Mouse (Mus musculus) embryonic facial prominence, embryonic 10.5 days (tissue): ENCODE results near the gene Irf2bp2. TPM values are rescaled to one million over a fixed set of nuclear protein-coding genes. Genes with fewer than 3 reads are reported as not detected.
"Not testable (repeated sequence)": the region's sequence is repeated elsewhere in the genome, so short reads cannot be mapped to it uniquely, and the experiment has no call there.

Experiments
- DNase-seq: peaks from one replicate; pipeline ENCODE4 v3.0.0-alpha.2; 2017; ENCODE audit warnings: low spot score
- H3K27ac ChIP-seq: fragments of 300-500 bp; sonication (generic); replicated peaks from 2 replicates; pipeline ENCODE4 v1.5.1; 2016; ENCODE audit warnings: mild to moderate bottlenecking
- H3K27me3 ChIP-seq: fragments of 300-500 bp; sonication (generic); replicated peaks from 2 replicates; pipeline ENCODE4 v1.6.1; 2016; ENCODE audit warnings: low read depth, mild to moderate bottlenecking; ENCODE audit not compliant: poor library complexity, severe bottlenecking
- H3K36me3 ChIP-seq: fragments of 300-500 bp; sonication (generic); replicated peaks from 2 replicates; pipeline ENCODE4 v1.6.1; 2016; ENCODE audit warnings: mild to moderate bottlenecking, moderate library complexity
- H3K4me1 ChIP-seq: fragments of 300-500 bp; sonication (generic); 2 replicates; pipeline ENCODE4 v1.6.1; 2016
- H3K4me3 ChIP-seq: fragments of 300-500 bp; sonication (generic); 2 replicates; pipeline ENCODE4 v1.5.1; 2016; ENCODE audit warnings: mild to moderate bottlenecking, moderate library complexity
- H3K9me3 ChIP-seq: fragments of 300-500 bp; sonication (generic); 2 replicates; pipeline ENCODE4 v1.6.1; 2016; ENCODE audit warnings: mild to moderate bottlenecking
- WGBS: fragments of 180-500 bp; shearing (Covaris S2); methylation state at CpG from one replicate; pipeline ENCODE4 v1.1.7; 2016; 5-methylcytosine and 5-hydroxymethylcytosine counted together
- polyA plus RNA-seq: library from polyadenylated mRNA; unstranded; fragments of >200 nt; fragmentation: Nextera tagmentation; extraction: Ambion mirVana; gene quantifications from 2 replicates; pipeline ENCODE4 v1.2.1, GENCODE M21; 2016

Gene Irf2bp2
- polyA plus RNA-seq, 1 experiment from 2014 or later, result 5.4 TPM

- not testable (repeated sequence) for DNase-seq, H3K36me3 ChIP-seq, H3K27ac ChIP-seq, H3K27me3 ChIP-seq, H3K4me3 ChIP-seq, H3K9me3 ChIP-seq
- peaks cover 59% of the 10 kb centered on the region for H3K4me1 ChIP-seq
- 85% methylated on average over 6 of the region's 6 CpGs for WGBS
These were observed 6.6 kb upstream of the Irf2bp2 start for GRCm38 (mm10) chr8:126600388-126600787.

GRCm38 (mm10) chr8:126599297-126599696 lies 5.5 kb upstream of the Irf2bp2 start:
- H3K4me1 ChIP-seq, result peaks cover 67% of the 10 kb centered on the region
- peaks cover 11% of the 10 kb centered on the region for H3K27me3 ChIP-seq
- H3K36me3 ChIP-seq, result no peaks in the 10 kb centered on the region
- H3K4me3 ChIP-seq, result no peak overlapping the region
- H3K9me3 ChIP-seq, result no peaks in the 10 kb centered on the region
- H3K27ac ChIP-seq, result no peak overlapping the region
- no peak for DNase-seq
- WGBS, result 82% methylated on average over 4 of the region's 4 CpGs

GRCm38 (mm10) chr8:126598218-126598617 lies 4.4 kb upstream of the Irf2bp2 start:
- H3K27ac ChIP-seq, result no peak overlapping the region

DNA sequence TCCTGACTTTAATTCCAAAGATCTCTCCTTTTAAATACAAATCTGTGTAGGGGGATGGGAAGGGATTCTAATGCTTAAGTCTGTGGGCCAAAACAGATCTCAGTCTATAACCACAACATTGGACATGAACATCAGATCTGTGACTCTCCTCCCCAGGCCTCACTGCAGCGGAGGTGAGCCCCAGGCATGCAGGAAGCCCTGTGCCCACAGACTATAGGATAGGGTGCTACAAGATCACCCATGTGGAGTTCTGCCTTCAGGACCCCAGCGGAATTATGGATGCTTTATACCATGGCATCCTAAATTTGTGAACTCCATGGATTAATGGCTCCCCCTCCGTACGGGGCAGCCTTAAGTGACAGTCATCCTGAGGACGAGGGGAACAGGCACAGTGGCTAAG lies 2.9 kb upstream of the Irf2bp2 start:
- peaks cover 2% of the 10 kb centered on the region; the same call in 1 of the 2 replicates for H3K36me3 ChIP-seq
- H3K4me1 ChIP-seq, result peaks cover 63% of the 10 kb centered on the region
- peaks cover 11% of the 10 kb centered on the region for H3K27me3 ChIP-seq
- H3K4me3 ChIP-seq, result no peak overlapping the region
- H3K27ac ChIP-seq, result peak overlapping the region; percentile 97
- H3K9me3 ChIP-seq, result no peaks in the 10 kb centered on the region
- DNase-seq, result no peak
- 86% methylated on average over 5 of the region's 5 CpGs for WGBS

More at GRCm38 (mm10) chr8:126598218-126598617, 4.4 kb upstream of the Irf2bp2 start:
- H3K4me3 ChIP-seq, result no peak overlapping the region
- H3K27me3 ChIP-seq, result peaks cover 11% of the 10 kb centered on the region
- no peaks in the 10 kb centered on the region for H3K9me3 ChIP-seq
- peaks cover 61% of the 10 kb centered on the region for H3K4me1 ChIP-seq
- no peak for DNase-seq
- no peaks in the 10 kb centered on the region for H3K36me3 ChIP-seq
- WGBS, result 74% methylated on average over 12 of the region's 12 CpGs

GRCm38 (mm10) chr8:126596097-126596634 lies 2.4 kb upstream of the Irf2bp2 start:
- Histone ChIP-seq H3K4me3 (peak overlapping the region; percentile 99), H3K27ac (peak overlapping the region; percentile 97), H3K9me3 (no peaks in the 10 kb centered on the region), H3K4me1 (peaks cover 63% of the 10 kb centered on the region), H3K27me3 (peaks cover 8% of the 10 kb centered on the region), H3K36me3 (peaks cover 7% of the 10 kb centered on the region)
- peak; percentile 79 for DNase-seq
- 16% methylated on average over 12 of the region's 12 CpGs for WGBS

- H3K27ac ChIP-seq, result peak overlapping the region; percentile 97
- peak; percentile 39 for DNase-seq
- peak overlapping the region; percentile 99 for H3K4me3 ChIP-seq
- peaks cover 4% of the 10 kb centered on the region for H3K27me3 ChIP-seq
- peaks cover 11% of the 10 kb centered on the region for H3K36me3 ChIP-seq
- H3K9me3 ChIP-seq, result no peaks in the 10 kb centered on the region
- H3K4me1 ChIP-seq, result peaks cover 62% of the 10 kb centered on the region
- WGBS, result 35% methylated on average over 16 of the region's 16 CpGs
These were observed 1.6 kb upstream of the Irf2bp2 start for GRCm38 (mm10) chr8:126595204-126596061.

- WGBS, result under 1% methylated on average over 48 of the region's 48 CpGs
- peak; percentile 98 for DNase-seq
- H3K36me3 ChIP-seq, result peaks cover 18% of the 10 kb centered on the region
- peaks cover 71% of the 10 kb centered on the region for H3K4me1 ChIP-seq
- peak overlapping the region; percentile 99 for H3K4me3 ChIP-seq
- no peaks in the 10 kb centered on the region for H3K9me3 ChIP-seq
- peak overlapping the region; percentile 97 for H3K27ac ChIP-seq
- H3K27me3 ChIP-seq, result peaks cover 4% of the 10 kb centered on the region
These were observed 755 bp upstream of the Irf2bp2 start for GRCm38 (mm10) chr8:126594481-126595000.

DNA sequence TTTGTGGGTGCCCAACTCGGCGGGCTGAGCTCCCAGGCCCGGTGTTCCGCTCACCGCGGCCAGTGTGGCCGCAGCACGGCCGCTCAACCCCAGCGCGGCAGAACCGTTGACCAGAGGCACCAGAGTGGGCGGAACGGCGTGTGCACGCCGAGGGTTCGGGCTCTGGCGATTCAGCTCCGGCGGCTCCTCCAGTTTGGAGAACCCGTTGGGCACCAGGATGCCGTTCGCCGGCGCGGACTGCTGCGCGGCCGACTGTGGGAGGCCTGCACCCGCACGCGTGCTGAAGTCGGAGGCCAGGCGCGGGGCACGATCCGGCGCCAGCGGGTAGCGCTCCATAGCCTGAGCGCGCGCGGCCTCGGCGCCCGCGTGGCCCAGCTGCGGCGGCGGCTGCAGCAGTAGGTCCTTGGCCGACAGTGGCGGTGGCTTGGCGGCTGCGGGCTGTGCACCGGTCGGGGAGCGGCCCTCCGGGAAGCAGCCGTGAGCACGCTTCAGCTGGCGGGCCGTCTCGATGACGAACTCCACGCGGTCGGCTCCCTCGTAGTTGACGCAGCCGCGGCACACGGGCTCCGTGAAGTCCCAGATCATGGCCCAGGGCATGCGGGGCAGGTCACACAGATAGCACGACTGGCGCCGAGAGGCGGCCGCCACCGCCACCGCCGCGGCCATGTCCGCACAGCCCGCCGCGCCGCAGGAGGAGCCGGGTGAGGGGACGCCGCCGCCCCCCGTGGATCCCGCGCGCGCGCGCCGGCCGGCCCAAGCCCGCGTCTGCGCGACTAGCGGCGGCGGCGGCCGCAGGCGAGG lies 815 bp downstream of the Irf2bp2 start:
- 3% methylated on average over 113 of the region's 113 CpGs for WGBS
- peaks cover 26% of the 10 kb centered on the region for H3K36me3 ChIP-seq

DNA sequence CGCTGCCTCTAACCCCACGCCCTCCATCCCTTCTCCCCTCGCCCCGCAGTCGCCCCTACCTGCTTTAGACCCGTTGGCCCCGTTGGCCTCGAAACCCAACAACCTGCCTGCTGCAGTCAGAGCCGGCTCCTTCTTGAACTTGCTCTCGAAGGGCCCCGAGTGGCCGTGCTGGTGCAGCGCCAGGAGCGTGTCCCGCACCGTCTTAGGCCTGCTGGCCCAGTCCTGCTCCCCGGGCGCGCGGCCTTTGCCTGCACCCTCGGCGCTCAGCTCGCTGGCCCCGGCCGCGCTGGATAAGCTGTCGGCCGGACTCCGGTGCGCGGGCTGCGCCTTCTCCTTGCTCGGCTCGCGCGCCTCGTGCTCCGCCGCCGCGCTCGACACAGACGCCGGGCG lies 1.4 kb downstream of the Irf2bp2 start:
- Histone ChIP-seq H3K27me3 (peaks cover 4% of the 10 kb centered on the region), H3K9me3 (no peaks in the 10 kb centered on the region), H3K36me3 (peaks cover 31% of the 10 kb centered on the region), H3K4me1 (peaks cover 85% of the 10 kb centered on the region), H3K4me3 (peak overlapping the region; percentile 99), H3K27ac (peak overlapping the region; percentile 97)
- under 1% methylated on average over 45 of the region's 45 CpGs for WGBS
- DNase-seq, result peak; percentile 62

More for the DNA sequence above, 815 bp downstream of the Irf2bp2 start:
- H3K27me3 ChIP-seq, result peaks cover 4% of the 10 kb centered on the region
- peak overlapping the region; percentile 99 for H3K4me3 ChIP-seq
- H3K27ac ChIP-seq, result peak overlapping the region; percentile 97
- DNase-seq, result peak; percentile 69
- peaks cover 81% of the 10 kb centered on the region for H3K4me1 ChIP-seq
- no peaks in the 10 kb centered on the region for H3K9me3 ChIP-seq

DNA sequence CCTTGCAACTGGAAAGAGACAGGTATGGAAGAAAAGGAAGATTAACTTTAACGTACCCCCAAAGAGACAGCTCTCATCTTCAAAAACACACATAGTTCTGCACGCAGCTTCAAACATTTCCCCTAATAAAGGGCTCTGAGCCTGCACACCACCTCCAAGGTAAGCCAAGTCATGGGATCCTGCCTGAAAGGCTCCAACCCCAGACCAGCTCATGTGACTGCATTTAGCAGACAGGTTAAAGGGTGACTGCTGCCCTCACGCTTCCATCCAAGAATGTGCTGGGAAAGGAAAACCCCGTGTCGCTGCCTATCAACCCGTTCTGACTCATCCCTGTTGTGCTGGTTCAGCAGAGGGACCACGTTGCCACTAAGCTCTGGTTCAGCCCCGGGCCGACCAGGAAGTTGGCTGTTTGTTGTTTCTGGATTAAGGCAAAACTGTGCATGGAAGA lies 1.9 kb downstream of the Irf2bp2 start:
- Histone ChIP-seq H3K4me1 (peaks cover 87% of the 10 kb centered on the region), H3K27ac (peak overlapping the region; percentile 97), H3K36me3 (peaks cover 35% of the 10 kb centered on the region), H3K9me3 (no peaks in the 10 kb centered on the region), H3K27me3 (peaks cover 4% of the 10 kb centered on the region), H3K4me3 (peak overlapping the region; percentile 99)
- peak; percentile 69 for DNase-seq
- 1% methylated on average over 9 of the region's 9 CpGs for WGBS

DNA sequence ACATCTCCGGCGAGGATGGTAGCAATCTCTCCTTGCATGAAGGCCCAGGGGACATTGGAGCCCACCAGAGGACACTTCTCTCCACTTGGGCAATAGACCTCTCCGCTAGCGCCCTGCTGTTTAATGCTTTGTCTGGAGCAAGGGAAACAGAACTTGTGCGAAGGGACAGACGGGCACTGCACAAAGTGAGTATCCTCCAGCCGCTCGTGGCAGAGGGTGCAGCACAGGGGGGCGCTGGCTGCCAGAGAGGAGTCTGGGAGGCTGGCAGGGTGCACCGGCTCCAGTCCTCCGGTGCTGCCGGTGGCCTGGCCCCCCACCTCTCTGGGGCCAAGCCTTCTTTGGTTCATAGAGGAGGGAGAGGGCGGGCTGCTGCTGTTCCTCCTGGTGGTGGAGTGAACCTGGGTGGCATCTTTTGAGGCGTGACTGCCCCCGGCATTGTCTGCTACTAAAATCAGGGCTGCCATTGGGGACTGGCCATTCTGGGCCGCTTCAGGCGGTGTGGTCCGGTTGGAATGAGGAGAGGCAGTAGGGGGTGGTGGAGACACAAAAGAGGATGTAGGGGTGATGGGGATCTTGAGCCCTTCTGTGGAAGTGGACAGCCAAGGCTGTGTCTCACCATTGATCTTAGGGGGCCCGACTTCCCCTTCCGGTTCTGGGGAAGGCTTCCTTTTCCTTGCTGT lies 2.5 kb downstream of the Irf2bp2 start:
- H3K9me3 ChIP-seq, result no peaks in the 10 kb centered on the region
- WGBS, result 9% methylated on average over 20 of the region's 20 CpGs
- H3K27me3 ChIP-seq, result peaks cover 4% of the 10 kb centered on the region
- H3K36me3 ChIP-seq, result peaks cover 41% of the 10 kb centered on the region
- H3K4me1 ChIP-seq, result peaks cover 85% of the 10 kb centered on the region
- peak overlapping the region; percentile 97 for H3K27ac ChIP-seq
- DNase-seq, result peak; percentile 54
- peak overlapping the region; percentile 99 for H3K4me3 ChIP-seq

- peak overlapping the region; percentile 99 for H3K4me3 ChIP-seq
- H3K36me3 ChIP-seq, result peaks cover 43% of the 10 kb centered on the region
- peak overlapping the region; percentile 69 for H3K27ac ChIP-seq
- H3K4me1 ChIP-seq, result peaks cover 83% of the 10 kb centered on the region
- H3K27me3 ChIP-seq, result peaks cover 4% of the 10 kb centered on the region
- no peaks in the 10 kb centered on the region for H3K9me3 ChIP-seq
- 47% methylated on average over 4 of the region's 4 CpGs for WGBS
- DNase-seq, result no peak
These were observed 3.2 kb downstream of the Irf2bp2 start for GRCm38 (mm10) chr8:126590599-126590998.
